Mouse (Mus musculus): Measurements from ENCODE around the gene Plekha7. TPM values are rescaled to one million over a fixed set of nuclear protein-coding genes. Genes with fewer than 3 reads are reported as not detected.

Gene Plekha7
- total and polyA plus RNA-seq, 2 experiments from 2014 or later: 9.0 to 20.9 TPM

GRCm38 (mm10) chr7:116237157-116237981 is 70.8 kb downstream of the Plekha7 start:
- ATAC-seq (ENCODE audit: low FRiP score): peak; percentile 72
- WGBS: 1% methylated on average over 68 of the region's 69 CpGs

GRCm38 (mm10) chr7:116236608-116237007 is 71.6 kb downstream of the Plekha7 start:
- WGBS: 44% methylated on average over 8 of the region's 8 CpGs
- DNase-seq (ENCODE audit: low spot score) (no peak), ATAC-seq (ENCODE audit: low FRiP score) (peak; percentile 21; the same call in 1 of the 2 replicates)
- TF ChIP-seq CTCF (IDR thresholded peaks at IDR 0.05): no peak
- peak overlapping the region; percentile 76 for H3K9ac ChIP-seq (replicated peaks; ENCODE audit: low read length, poor library complexity, severe bottlenecking)
- H3K27me3 ChIP-seq (ENCODE audit: insufficient read depth, low read length): no peaks in the 10 kb centered on the region; the same call in 1 of the 2 replicates
- peak overlapping the region; percentile 68 for H3K27ac ChIP-seq (ENCODE audit: low read depth, low read length)
- peak overlapping the region; percentile 90 for H3K4me2 ChIP-seq (ENCODE audit: low read depth, low read length, poor library complexity, severe bottlenecking)
- H3K9me3 ChIP-seq (ENCODE audit: low read length): no peaks in the 10 kb centered on the region
- no peaks in the 10 kb centered on the region for H3K36me3 ChIP-seq (ENCODE audit: insufficient read depth, low read length)
- 0 out of 2 replicates have a peak, but pooled peaks cover 10% of the 10 kb centered on the region for H3K4me1 ChIP-seq (ENCODE audit: insufficient read depth, low read length)
- H3K4me3 ChIP-seq (ENCODE audit: low read depth, low read length): peak overlapping the region; percentile 57

More at GRCm38 (mm10) chr7:116237157-116237981, 70.8 kb downstream of the Plekha7 start:
- H3K27me3 ChIP-seq (ENCODE audit: insufficient read depth, low read length): no peaks in the 10 kb centered on the region; the same call in 1 of the 2 replicates
- H3K36me3 ChIP-seq (ENCODE audit: insufficient read depth, low read length): no peaks in the 10 kb centered on the region
- peak; percentile 5; the same call in 1 of the 2 replicates for TF ChIP-seq CTCF (IDR thresholded peaks at IDR 0.05)
- no peak for DNase-seq (ENCODE audit: low spot score)
- peak overlapping the region; percentile 68 for H3K27ac ChIP-seq (ENCODE audit: low read depth, low read length)
- no peaks in the 10 kb centered on the region for H3K9me3 ChIP-seq (ENCODE audit: low read length)
- H3K4me1 ChIP-seq (ENCODE audit: insufficient read depth, low read length): 0 out of 2 replicates have a peak, but pooled peaks cover 10% of the 10 kb centered on the region
- peak overlapping the region; percentile 90 for H3K4me2 ChIP-seq (ENCODE audit: low read depth, low read length, poor library complexity, severe bottlenecking)
- H3K4me3 ChIP-seq (ENCODE audit: low read depth, low read length): peak overlapping the region; percentile 57
- peak overlapping the region; percentile 76 for H3K9ac ChIP-seq (replicated peaks; ENCODE audit: low read length, poor library complexity, severe bottlenecking)

GRCm38 (mm10) chr7:116234287-116234806 is 73.8 kb downstream of the Plekha7 start:
- WGBS: 46% methylated on average over 7 of the region's 7 CpGs
- no peak for TF ChIP-seq CTCF (IDR thresholded peaks at IDR 0.05)

GRCm38 (mm10) chr7:116230811-116231609 is 77.2 kb downstream of the Plekha7 start:
- Histone ChIP-seq H3K4me1 (ENCODE audit: insufficient read depth, low read length) (0 out of 2 replicates have a peak, but pooled peaks cover 6% of the 10 kb centered on the region), H3K27me3 (ENCODE audit: insufficient read depth, low read length) (no peaks in the 10 kb centered on the region; the same call in 1 of the 2 replicates), H3K4me2 (ENCODE audit: low read depth, low read length, poor library complexity, severe bottlenecking) (no peak overlapping the region), H3K4me3 (ENCODE audit: low read depth, low read length) (no peak overlapping the region), H3K9me3 (ENCODE audit: low read length) (no peaks in the 10 kb centered on the region), H3K36me3 (ENCODE audit: insufficient read depth, low read length) (no peaks in the 10 kb centered on the region), H3K9ac (replicated peaks; ENCODE audit: low read length, poor library complexity, severe bottlenecking) (no peak overlapping the region), H3K27ac (ENCODE audit: low read depth, low read length) (no peak overlapping the region)
- ATAC-seq (ENCODE audit: low FRiP score): no peak; the same call in 1 of the 2 replicates
- 74% methylated on average over 11 of the region's 11 CpGs for WGBS
- DNase-seq (ENCODE audit: low spot score): no peak
- TF ChIP-seq CTCF (IDR thresholded peaks at IDR 0.05): no peak

More at GRCm38 (mm10) chr7:116234287-116234806, 73.8 kb downstream of the Plekha7 start:
- Histone ChIP-seq H3K9me3 (ENCODE audit: low read length) (no peaks in the 10 kb centered on the region), H3K36me3 (ENCODE audit: insufficient read depth, low read length) (no peaks in the 10 kb centered on the region), H3K4me1 (ENCODE audit: insufficient read depth, low read length) (0 out of 2 replicates have a peak, but pooled peaks cover 10% of the 10 kb centered on the region), H3K4me3 (ENCODE audit: low read depth, low read length) (no peak overlapping the region), H3K9ac (replicated peaks; ENCODE audit: low read length, poor library complexity, severe bottlenecking) (no peak overlapping the region), H3K4me2 (ENCODE audit: low read depth, low read length, poor library complexity, severe bottlenecking) (no peak overlapping the region), H3K27ac (ENCODE audit: low read depth, low read length) (no peak overlapping the region), H3K27me3 (ENCODE audit: insufficient read depth, low read length) (no peaks in the 10 kb centered on the region; the same call in 1 of the 2 replicates)
- ATAC-seq (ENCODE audit: low FRiP score): no peak
- no peak for DNase-seq (ENCODE audit: low spot score)

- Histone ChIP-seq H3K36me3 (ENCODE audit: insufficient read depth, low read length) (no peaks in the 10 kb centered on the region), H3K4me3 (ENCODE audit: low read depth, low read length) (no peak overlapping the region), H3K4me2 (ENCODE audit: low read depth, low read length, poor library complexity, severe bottlenecking) (no peak overlapping the region), H3K27me3 (ENCODE audit: insufficient read depth, low read length) (no peaks in the 10 kb centered on the region), H3K9me3 (ENCODE audit: low read length) (no peaks in the 10 kb centered on the region), H3K27ac (ENCODE audit: low read depth, low read length) (no peak overlapping the region), H3K9ac (replicated peaks; ENCODE audit: low read length, poor library complexity, severe bottlenecking) (no peak overlapping the region), H3K4me1 (ENCODE audit: insufficient read depth, low read length) (peaks cover under 1% of the 10 kb centered on the region; the same call in 1 of the 2 replicates)
- 60% methylated on average over 7 of the region's 7 CpGs for WGBS
- peak; percentile 67 for DNase-seq (ENCODE audit: low spot score)
- no peak for ATAC-seq (ENCODE audit: low FRiP score)
- TF ChIP-seq CTCF (IDR thresholded peaks at IDR 0.05): no peak
These were observed 81.3 kb downstream of the Plekha7 start for GRCm38 (mm10) chr7:116226877-116227282.

Measured in midbrain, postnatal 0 days (tissue).